7 mouse cellular contexts compared by ENCODE assay signal in genomic region chr2:30093471-30094207, GRCm38 (mm10). TPM values are rescaled to one million over a fixed set of nuclear protein-coding genes. Genes with fewer than 3 reads are reported as not detected.
DNase-seq lines count a peak whose midpoint lies in the region; ATAC-seq and TF ChIP-seq lines count a peak whose summit lies in the region.

TSS of gene Zdhhc12 (minus strand) at chr2:30093648.

- peaks cover 49% of the 10 kb centered on the region for H3K36me3 ChIP-seq in embryonic facial prominence, embryonic 10.5 days (replicated peaks)
- H3K36me3 ChIP-seq in intestine, postnatal 0 days (ENCODE audit: control insufficient read depth, insufficient read depth): peaks cover 38% of the 10 kb centered on the region
- peaks cover 23% of the 10 kb centered on the region for H3K36me3 ChIP-seq in midbrain, embryonic 12.5 days
- H3K36me3 ChIP-seq in small intestine, adult 2 months (ENCODE audit: control insufficient read depth, insufficient read depth, low read length): peaks cover 11% of the 10 kb centered on the region

- TF ChIP-seq POLR2A in small intestine, adult 2 months (IDR thresholded peaks at IDR 0.05; ENCODE audit: low read depth, low read length): peak; percentile 51; the same call in 1 of the 2 replicates

- intact Hi-C loops in left cerebral cortex, postnatal 4 days (cut with DNase I): no loop called here

- H3K9ac ChIP-seq in intestine, postnatal 0 days (ENCODE audit: low read depth, low read length): peak within 1 kb of the TSS; percentile 72
- H3K9ac ChIP-seq in midbrain, embryonic 12.5 days (replicated peaks): peak within 1 kb of the TSS; percentile 60

- H3K4me2 ChIP-seq in intestine, postnatal 0 days (replicated peaks; ENCODE audit: low read depth): peak within 1 kb of the TSS; percentile 88
- H3K4me2 ChIP-seq in midbrain, embryonic 12.5 days (replicated peaks): peak within 1 kb of the TSS; percentile 69

- DNase-seq in adrenal gland, postnatal 10 days: peak; percentile 98
- peak; percentile 98 for DNase-seq in embryonic facial prominence, embryonic 10.5 days (ENCODE audit: low spot score)
- DNase-seq in gonadal fat pad, adult 2 months (ENCODE audit: low read depth): peak; percentile 46
- peak; percentile 94 for DNase-seq in left cerebral cortex, postnatal 4 days

- H3K27ac ChIP-seq in embryonic facial prominence, embryonic 10.5 days (replicated peaks): peak within 1 kb of the TSS; percentile 84
- peak within 1 kb of the TSS; percentile 74 for H3K27ac ChIP-seq in intestine, postnatal 0 days (ENCODE audit: low read depth, low read length)
- H3K27ac ChIP-seq in midbrain, embryonic 12.5 days (replicated peaks): no peak within 1 kb of the TSS; the same call in 1 of the 2 replicates
- H3K27ac ChIP-seq in small intestine, adult 2 months (ENCODE audit: insufficient read depth, low read depth, low read length): peak within 1 kb of the TSS; percentile 65

- ATAC-seq in intestine, postnatal 0 days: peak; percentile 98
- peak; percentile 96 for ATAC-seq in midbrain, embryonic 12.5 days (ENCODE audit: low FRiP score, low read depth)

- H3K9me3 ChIP-seq in embryonic facial prominence, embryonic 10.5 days: no peaks in the 10 kb centered on the region
- H3K9me3 ChIP-seq in intestine, postnatal 0 days (ENCODE audit: control insufficient read depth): no peaks in the 10 kb centered on the region
- H3K9me3 ChIP-seq in midbrain, embryonic 12.5 days: no peaks in the 10 kb centered on the region

- TF ChIP-seq CTCF in intestine, postnatal 0 days (IDR thresholded peaks at IDR 0.05; ENCODE audit: low read depth): no peak; the same call in 1 of the 2 replicates
- no peak for TF ChIP-seq CTCF in small intestine, adult 2 months (IDR thresholded peaks at IDR 0.05; ENCODE audit: extremely low read depth, insufficient read length, insufficient replicate concordance, low read depth, low read length)

- H3K27me3 ChIP-seq in embryonic facial prominence, embryonic 10.5 days (replicated peaks; ENCODE audit: low read depth, poor library complexity, severe bottlenecking): no peaks in the 10 kb centered on the region
- H3K27me3 ChIP-seq in intestine, postnatal 0 days (replicated peaks; ENCODE audit: control insufficient read depth, insufficient read depth, low read length): no peaks in the 10 kb centered on the region
- H3K27me3 ChIP-seq in midbrain, embryonic 12.5 days: no peaks in the 10 kb centered on the region
- no peaks in the 10 kb centered on the region for H3K27me3 ChIP-seq in small intestine, adult 2 months (ENCODE audit: control insufficient read depth, insufficient read depth, low read length)

- H3K4me1 ChIP-seq in embryonic facial prominence, embryonic 10.5 days: peaks cover 32% of the 10 kb centered on the region
- peaks cover 4% of the 10 kb centered on the region; the same call in 1 of the 2 replicates for H3K4me1 ChIP-seq in intestine, postnatal 0 days (replicated peaks; ENCODE audit: control insufficient read depth, insufficient read depth, low read length)
- H3K4me1 ChIP-seq in midbrain, embryonic 12.5 days: peaks cover 17% of the 10 kb centered on the region
- H3K4me1 ChIP-seq in small intestine, adult 2 months (ENCODE audit: control insufficient read depth, insufficient read depth, insufficient read length, low read length): peaks cover 3% of the 10 kb centered on the region; the same call in 1 of the 2 replicates

- H3K4me3 ChIP-seq in embryonic facial prominence, embryonic 10.5 days: peak within 1 kb of the TSS; percentile 74
- H3K4me3 ChIP-seq in intestine, postnatal 0 days (ENCODE audit: low read depth, low read length): peak within 1 kb of the TSS; percentile 85
- peak within 1 kb of the TSS; percentile 64 for H3K4me3 ChIP-seq in midbrain, embryonic 12.5 days
- H3K4me3 ChIP-seq in small intestine, adult 2 months (ENCODE audit: low read depth, low read length): peak within 1 kb of the TSS; percentile 89

- WGBS in embryonic facial prominence, embryonic 10.5 days: under 1% methylated on average over 51 of the region's 51 CpGs
- under 1% methylated on average over 51 of the region's 51 CpGs for WGBS in intestine, postnatal 0 days
- WGBS in midbrain, embryonic 12.5 days: under 1% methylated on average over 51 of the region's 51 CpGs
- WGBS in small intestine, adult 2 months: under 1% methylated on average over 51 of the region's 51 CpGs

RNA-seq across cellular contexts. Expression of gene Zdhhc12, which starts in this region (rescaled TPM):
- total RNA-seq in adrenal gland, postnatal 10 days (2021): 10 to 100 TPM; 14.9 to 19.0 TPM
- 35.2 and 37.7 TPM in 2 replicates for polyA plus RNA-seq in embryonic facial prominence, embryonic 10.5 days (2016; fragmentation: Nextera tagmentation; extraction: Ambion mirVana)
- 56.4 and 66.5 TPM in 2 replicates for polyA plus RNA-seq in gonadal fat pad, adult 2 months (2012; rRNA removed)
- 90.9 and 91.3 TPM in 2 replicates for polyA plus RNA-seq in intestine, postnatal 0 days (2015; fragmentation: Nextera tagmentation; extraction: Ambion mirVana)
- total RNA-seq in left cerebral cortex, postnatal 4 days (2021): 10 to 100 TPM; 14.9 to 15.6 TPM
- polyA plus RNA-seq in midbrain, embryonic 12.5 days (2016; fragmentation: Nextera tagmentation; extraction: Ambion mirVana): 22.8 and 23.9 TPM in 2 replicates
- 81.4 and 175 TPM in 2 replicates for polyA plus RNA-seq in small intestine, adult 2 months (2012; rRNA removed)

Comparison
In these comparisons a context has a peak if more than half of its experiments do, and no peak if none do; other contexts are left out.
1. DNase-seq: peak in every context shown above with its lines; median percentile 98 in adrenal gland, postnatal 10 days; 98 in embryonic facial prominence, embryonic 10.5 days; 94 in left cerebral cortex, postnatal 4 days; 46 in gonadal fat pad, adult 2 months.